Mouse (Mus musculus) ES-E14 (cell line): ENCODE measurements around the gene Spop. TPM values are rescaled to one million over a fixed set of nuclear protein-coding genes. Genes with fewer than 3 reads are reported as not detected.
A peak's percentile ranks its signal among the peaks of the same experiment; 100 is the strongest.

ENCODE experiments used
- DNase-seq: peaks from one replicate; pipeline ENCODE4 v3.0.0-alpha.2; 2013; ENCODE audit warnings: low read depth, low spot score
- H3K27ac ChIP-seq: 2 replicates; pipeline ENCODE4 v1.5.1; 2012; ENCODE audit warnings: low read depth, mild to moderate bottlenecking, low read length, moderate library complexity, mixed read lengths; ENCODE audit not compliant: poor library complexity, insufficient read depth, severe bottlenecking
- H3K36me3 ChIP-seq: 2 replicates; pipeline ENCODE4 v1.6.1; 2012; ENCODE audit warnings: mild to moderate bottlenecking, low read length, moderate library complexity, mixed read lengths; ENCODE audit not compliant: control insufficient read depth, poor library complexity, insufficient read depth, severe bottlenecking
- H3K4me1 ChIP-seq, 2 experiments: fragments of 150-350 bp in 1 of 2; sonication (generic) in 1 of 2; 2 replicates each; pipeline ENCODE4 v1.6.1; 2012; ENCODE audit warnings: low read length in 2 of 2, mild to moderate bottlenecking in 1 of 2, mixed read lengths in 1 of 2; ENCODE audit not compliant: control insufficient read depth in 2 of 2, insufficient read depth in 2 of 2, poor library complexity in 1 of 2
- H3K4me3 ChIP-seq, 2 experiments: fragments of 150-350 bp in 1 of 2; sonication (generic) in 1 of 2; 2 replicates each; pipeline ENCODE4 v1.5.1; 2012; ENCODE audit warnings: low read length in 2 of 2, low read depth in 1 of 2, mild to moderate bottlenecking in 1 of 2, mixed read lengths in 1 of 2; ENCODE audit not compliant: insufficient read depth in 1 of 2, poor library complexity in 1 of 2, severe bottlenecking in 1 of 2
- H3K9ac ChIP-seq: 2 replicates; pipeline ENCODE4 v1.6.1; 2012; ENCODE audit warnings: low read depth, mild to moderate bottlenecking, low read length, mixed read lengths; ENCODE audit not compliant: poor library complexity, insufficient read depth, severe bottlenecking
- H3K9me3 ChIP-seq: fragments of 150-350 bp; sonication (generic); 2 replicates; pipeline ENCODE4 v1.6.1; 2012; ENCODE audit warnings: low read depth, mild to moderate bottlenecking, low read length; ENCODE audit not compliant: control insufficient read depth, insufficient read depth
- CHD2 ChIP-seq: IDR thresholded peaks from 2 replicates; pipeline ENCODE4 v1.6.1; 2014; ENCODE audit warnings: mild to moderate bottlenecking, low read depth, low read length, inconsistent platforms
- HCFC1 ChIP-seq: IDR thresholded peaks from 2 replicates; pipeline ENCODE4 v1.6.1; 2012; ENCODE audit warnings: low read length, inconsistent platforms, borderline replicate concordance; ENCODE audit not compliant: insufficient read depth
- MAFK ChIP-seq: IDR thresholded peaks from 2 replicates; pipeline ENCODE4 v1.6.1; 2014; ENCODE audit warnings: mild to moderate bottlenecking, low read depth, low read length, inconsistent platforms; ENCODE audit not compliant: insufficient read depth
- ZC3H11A ChIP-seq: IDR thresholded peaks from 2 replicates; pipeline ENCODE4 v1.6.1; 2012; ENCODE audit warnings: low read depth, mild to moderate bottlenecking, inconsistent platforms, low read length, borderline replicate concordance
- ZNF384 ChIP-seq: IDR thresholded peaks from 2 replicates; pipeline ENCODE4 v1.6.1; 2012; ENCODE audit warnings: low read depth, low read length, inconsistent platforms
- in situ Hi-C, 2 experiments: fragments of 600-800 bp; cut with MboI; formaldehyde crosslinking; loops; one replicate each; pipeline ENCODE4 v1.15.1; 2025; ENCODE audit warnings: low sequenced_read_pairs in 2 of 2, inconsistent platforms in 1 of 2; ENCODE audit not compliant: unreplicated experiment in 2 of 2
- total RNA-seq: library from RNA; depleted of rRNA; stranded (reverse); fragments of 300-350 nt; gene quantifications from 2 replicates; pipeline ENCODE4 v1.2.3, GENCODE M21; 2012; rRNA removed

The Spop gene
- total RNA-seq, result 21.5 and 30.8 TPM in 2 replicates

- Histone ChIP-seq H3K9ac (peak within 1 kb of the TSS; percentile 76), H3K4me3 (peak within 1 kb of the TSS; percentile 74 to 80), H3K9me3 (no peaks in the 10 kb centered on the region), H3K4me1 (peaks cover 0 to 5% of the 10 kb centered on the region in 2 experiments; a peak in 1 of 4 replicates), H3K36me3 (no peaks in the 10 kb centered on the region), H3K27ac (peak within 1 kb of the TSS; percentile 25)
- in situ Hi-C loops, result no loop called here
- DNase-seq, result peak; percentile 96
- TF ChIP-seq ZC3H11A (no peak), ZNF384 (0 out of 2 replicates have a peak, but pooled peaks have one; percentile 28), CHD2 (peak; percentile 72), MAFK (no peak), HCFC1 (peak; percentile 39; the same call in 1 of the 2 replicates)
These were observed at the start of gene Spop for GRCm38 (mm10) chr11:95413641-95414535. Spop (plus strand) TSS chr11:95414080.

- Histone ChIP-seq H3K4me1 (no peaks in the 10 kb centered on the region), H3K27ac (no peak overlapping the region), H3K4me3 (no peak overlapping the region), H3K9ac (no peak overlapping the region), H3K36me3 (peaks cover 18% of the 10 kb centered on the region; the same call in 1 of the 2 replicates), H3K9me3 (no peaks in the 10 kb centered on the region)
- in situ Hi-C loops, result no loop called here
- DNase-seq, result no peak
- no peak for TF ChIP-seq ZNF384
- TF ChIP-seq MAFK, result no peak
- TF ChIP-seq ZC3H11A, result no peak
- no peak for TF ChIP-seq HCFC1
- no peak for TF ChIP-seq CHD2
These were observed 49.5 kb upstream of the Spop start for GRCm38 (mm10) chr11:95364388-95364787.

- Histone ChIP-seq H3K36me3 (peaks cover 20% of the 10 kb centered on the region), H3K4me1 (peaks cover 0 to 1% of the 10 kb centered on the region in 2 experiments; a peak in 1 of 4 replicates), H3K4me3 (no peak overlapping the region), H3K27ac (no peak overlapping the region), H3K9ac (no peak overlapping the region), H3K9me3 (no peaks in the 10 kb centered on the region)
- TF ChIP-seq MAFK (no peak), ZC3H11A (no peak), ZNF384 (no peak), HCFC1 (no peak)
- in situ Hi-C loops, result no loop called here
- no peak for DNase-seq
These were observed 48.3 kb upstream of the Spop start for GRCm38 (mm10) chr11:95365596-95365995.

GRCm38 (mm10) chr11:95366280-95366897 lies 47.5 kb upstream of the Spop start:
- H3K4me1 ChIP-seq, result peaks cover 0 to 1% of the 10 kb centered on the region in 2 experiments; a peak in 1 of 4 replicates
- in situ Hi-C loops, result no loop called here
- H3K9ac ChIP-seq, result no peak overlapping the region
- peaks cover 21% of the 10 kb centered on the region for H3K36me3 ChIP-seq
- no peaks in the 10 kb centered on the region for H3K9me3 ChIP-seq
- no peak overlapping the region for H3K4me3 ChIP-seq
- no peak for DNase-seq
- no peak overlapping the region for H3K27ac ChIP-seq
- TF ChIP-seq HCFC1 (no peak), ZC3H11A (no peak), CHD2 (no peak), MAFK (no peak), ZNF384 (no peak)
